ENCODE assay signal across 7 mouse cellular contexts in genomic region chr2:128211022-128211880, GRCm38 (mm10).
DNase-seq lines count a peak whose midpoint lies in the region; ATAC-seq and TF ChIP-seq lines count a peak whose summit lies in the region.

No protein-coding gene starts in this region.

- ATAC-seq in intestine, embryonic 14.5 days (replicated peaks; ENCODE audit: low FRiP score, low TSS enrichment, low read depth), result peak; percentile 66
- ATAC-seq in lung, postnatal 0 days, result peak; percentile 70

- no peak for TF ChIP-seq CTCF in MEL (IDR thresholded peaks at IDR 0.05 in 2 of 3, conservative IDR thresholded peaks at IDR 0.05 in 1 of 3; ENCODE audit: control insufficient read depth in 1 of 3, insufficient read depth in 1 of 3, low read depth in 2 of 3, low read length in 3 of 3, poor library complexity in 1 of 3, severe bottlenecking in 1 of 3)
- TF ChIP-seq CTCF in lung, postnatal 0 days (IDR thresholded peaks at IDR 0.05), result no peak

- no peaks in the 10 kb centered on the region for H3K9me3 ChIP-seq in MEL (replicated peaks; ENCODE audit: insufficient read depth, low read length)
- H3K9me3 ChIP-seq in intestine, embryonic 14.5 days (ENCODE audit: control insufficient read depth, low read length), result no peaks in the 10 kb centered on the region
- H3K9me3 ChIP-seq in lung, postnatal 0 days (ENCODE audit: low read length), result no peaks in the 10 kb centered on the region

- H3K4me1 ChIP-seq in MEL (ENCODE audit: control insufficient read depth in 1 of 2, insufficient read depth in 2 of 2, low read length in 2 of 2), result peaks cover 0 to 19% of the 10 kb centered on the region in 2 experiments; a peak in 3 of 4 replicates
- peaks cover 16% of the 10 kb centered on the region for H3K4me1 ChIP-seq in intestine, embryonic 14.5 days (replicated peaks; ENCODE audit: control insufficient read depth, insufficient read depth, low read length)
- peaks cover 9% of the 10 kb centered on the region; the same call in 1 of the 2 replicates for H3K4me1 ChIP-seq in lung, postnatal 0 days (ENCODE audit: insufficient read depth, low read depth, low read length)

- H3K9ac ChIP-seq in MEL (ENCODE audit: control insufficient read depth, low read depth, low read length, poor library complexity, severe bottlenecking), result no peak overlapping the region
- 0 out of 2 replicates have a peak overlapping the region, but pooled peaks have one; percentile 3 for H3K9ac ChIP-seq in intestine, embryonic 14.5 days (ENCODE audit: low read length)
- no peak overlapping the region for H3K9ac ChIP-seq in lung, postnatal 0 days (replicated peaks; ENCODE audit: low read depth)

- peak in 1 of 2 experiments; percentile 22; a peak in 1 of 4 replicates for TF ChIP-seq EP300 in MEL (IDR thresholded peaks at IDR 0.05; ENCODE audit: low read depth in 1 of 2, low read length in 2 of 2)
- no peak for TF ChIP-seq EP300 in lung, postnatal 0 days (IDR thresholded peaks at IDR 0.05)

- TF ChIP-seq RAD21 in MEL (IDR thresholded peaks at IDR 0.05; ENCODE audit: low read depth, low read length), result no peak

- H3K27ac ChIP-seq in MEL (ENCODE audit: control insufficient read depth, low read depth, low read length), result no peak overlapping the region
- peak overlapping the region; percentile 33; the same call in 1 of the 2 replicates for H3K27ac ChIP-seq in intestine, embryonic 14.5 days (ENCODE audit: low read depth)
- no peak overlapping the region for H3K27ac ChIP-seq in lung, postnatal 0 days (ENCODE audit: low read length)

- H3K27me3 ChIP-seq in MEL (ENCODE audit: control insufficient read depth in 1 of 2, insufficient read depth in 2 of 2, low read length in 2 of 2), result no peaks in the 10 kb centered on the region
- no peaks in the 10 kb centered on the region for H3K27me3 ChIP-seq in intestine, embryonic 14.5 days (replicated peaks; ENCODE audit: control insufficient read depth, insufficient read depth, low read length)
- H3K27me3 ChIP-seq in lung, postnatal 0 days (replicated peaks; ENCODE audit: insufficient read depth, low read length), result no peaks in the 10 kb centered on the region

- peaks cover 0 to 9% of the 10 kb centered on the region in 2 experiments; a peak in 2 of 4 replicates for H3K36me3 ChIP-seq in MEL (ENCODE audit: control insufficient read depth in 1 of 2, insufficient read depth in 2 of 2, low read length in 2 of 2)
- no peaks in the 10 kb centered on the region for H3K36me3 ChIP-seq in intestine, embryonic 14.5 days (ENCODE audit: control insufficient read depth, insufficient read depth, low read length)
- no peaks in the 10 kb centered on the region for H3K36me3 ChIP-seq in lung, postnatal 0 days (ENCODE audit: insufficient read depth, low read length)

- 15% methylated on average over 19 of the region's 19 CpGs for WGBS in intestine, embryonic 14.5 days
- WGBS in lung, postnatal 0 days, result 24% methylated on average over 19 of the region's 19 CpGs

- H3K4me2 ChIP-seq in intestine, embryonic 14.5 days (ENCODE audit: low read length), result peak overlapping the region; percentile 34
- peak overlapping the region; percentile 33 for H3K4me2 ChIP-seq in lung, postnatal 0 days (replicated peaks; ENCODE audit: low read depth, low read length)

- no peak overlapping the region for H3K4me3 ChIP-seq in MEL (ENCODE audit: control insufficient read depth in 1 of 2, insufficient read depth in 1 of 2, low read depth in 2 of 2, low read length in 2 of 2)
- H3K4me3 ChIP-seq in intestine, embryonic 14.5 days (ENCODE audit: low read depth, low read length), result no peak overlapping the region
- H3K4me3 ChIP-seq in lung, postnatal 0 days (ENCODE audit: low read depth, low read length), result no peak overlapping the region

- DNase-seq in MEL (ENCODE audit: low read depth, low spot score), result peak; percentile 20
- DNase-seq in embryo, embryonic 11 days, result peak; percentile 33
- peak; percentile 71 for DNase-seq in intestine, embryonic 14.5 days (ENCODE audit: low spot score)
- peak; percentile 29 for DNase-seq in lung, postnatal 0 days (ENCODE audit: low spot score)
- peak; percentile 27 for DNase-seq in testis, postnatal 14 days (ENCODE audit: low spot score)
- DNase-seq in gastrocnemius, postnatal 10 days, result no peak
- no peak for DNase-seq in cerebellum, adult 18-20 months

- H3K79me2 ChIP-seq in MEL (ENCODE audit: control insufficient read depth, insufficient read depth, low read length, poor library complexity), result no peaks in the 10 kb centered on the region

- TF ChIP-seq POLR2A in MEL (IDR thresholded peaks at IDR 0.05; ENCODE audit: control insufficient read depth in 1 of 2, insufficient read depth in 1 of 2, low read depth in 1 of 2, low read length in 2 of 2, poor library complexity in 1 of 2), result no peak

TF ChIP-seq in MEL, 35 proteins besides CTCF, POLR2A, EP300 and RAD21:
- TF ChIP-seq TAL1 (IDR thresholded peaks at IDR 0.05; ENCODE audit: low read length) (0 out of 2 replicates have a peak, but pooled peaks have one; percentile 18), GATA1 (IDR thresholded peaks at IDR 0.05; ENCODE audit: low read depth, low read length) (peak; percentile 42; the same call in 1 of the 2 replicates), MEF2A (IDR thresholded peaks at IDR 0.05; ENCODE audit: extremely low read depth, insufficient replicate concordance, low read depth, low read length, poor library complexity, severe bottlenecking) (no peak), TCF12 (IDR thresholded peaks at IDR 0.05; ENCODE audit: low read depth, low read length) (peak; percentile 26; the same call in 1 of the 2 replicates)

Comparison
In these comparisons a context has a peak if more than half of its experiments do, and no peak if none do; other contexts are left out.
1. DNase-seq: peak in MEL (single experiment), embryo, embryonic 11 days (single experiment), intestine, embryonic 14.5 days (single experiment), lung, postnatal 0 days (single experiment) and testis, postnatal 14 days (single experiment); none in gastrocnemius, postnatal 10 days (single experiment) and cerebellum, adult 18-20 months (0 of 2).